Mouse (Mus musculus) left cerebral cortex, adult 2 months (tissue): ENCODE measurements around the gene 4930518I15Rik. TPM values are rescaled to one million over a fixed set of nuclear protein-coding genes. Genes with fewer than 3 reads are reported as not detected.
A peak's percentile ranks its signal among the peaks of the same experiment; 100 is the strongest.
"Not testable (repeated sequence)": the region's sequence is repeated elsewhere in the genome, so short reads cannot be mapped to it uniquely, and the experiment has no call there.

Source experiments
- DNase-seq, 2 experiments: peaks; one replicate each; pipeline ENCODE4 v3.0.0; 2021 to 2022; ENCODE audit warnings: low spot score in 2 of 2, mixed read lengths in 1 of 2; ENCODE audit errors: extremely low spot score in 1 of 2
- H3K27ac ChIP-seq: fragments of 200-600 bp; 2 replicates; pipeline ENCODE4 v1.8.1; 2022
- H3K4me3 ChIP-seq: fragments of 200-600 bp; 2 replicates; pipeline ENCODE4 v1.8.1; 2022
- CTCF ChIP-seq: fragments of 200-600 bp; IDR thresholded peaks from 2 replicates; pipeline ENCODE4 v1.8.1; 2022; ENCODE audit warnings: antibody characterized with exemption, mild to moderate bottlenecking, moderate library complexity
- intact Hi-C: fragments of 180-260 bp; cut with DNase I; formaldehyde crosslinking; loops from one replicate; pipeline ENCODE4 v1.15.1; 2025
- total RNA-seq, 2 experiments: library from RNA; stranded (reverse); gene quantifications; 2 replicates each; pipeline ENCODE4 v1.2.3; 2021

The 4930518I15Rik gene
- total RNA-seq, 2 experiments from 2014 or later, result 2.8 TPM

GRCm38 (mm10) chr2:156856311-156856710 is 1.4 kb downstream of the 4930518I15Rik start:
- intact Hi-C loops, result no loop called here

GRCm38 (mm10) chr2:156853999-156854771 is 3.6 kb downstream of the 4930518I15Rik start:
- peak; percentile 44 for TF ChIP-seq CTCF
- not testable (repeated sequence) for H3K27ac ChIP-seq, H3K4me3 ChIP-seq
- peak in 1 of 2 experiments; percentile 36 for DNase-seq
- intact Hi-C loops, result loop anchor here (1.0 kb wide), 1 partner anchor 45 kb away; no protein-coding TSS in a partner anchor

More at GRCm38 (mm10) chr2:156856311-156856710, 1.4 kb downstream of the 4930518I15Rik start:
- no peak overlapping the region for H3K4me3 ChIP-seq
- no peak overlapping the region for H3K27ac ChIP-seq
- no peak for DNase-seq
- TF ChIP-seq CTCF, result no peak

- DNase-seq, H3K27ac ChIP-seq, intact Hi-C loops, H3K4me3 ChIP-seq: not testable (repeated sequence)
These were observed 4.2 kb downstream of the 4930518I15Rik start for GRCm38 (mm10) chr2:156853584-156853983.

GRCm38 (mm10) chr2:156850505-156850904 is 7.2 kb downstream of the 4930518I15Rik start:
- no peak for TF ChIP-seq CTCF
- intact Hi-C loops, result no loop called here
- no peak for DNase-seq
- H3K4me3 ChIP-seq, result no peak overlapping the region
- no peak overlapping the region for H3K27ac ChIP-seq

GRCm38 (mm10) chr2:156848526-156849182 is 9.1 kb downstream of the 4930518I15Rik start:
- Histone ChIP-seq H3K4me3 (no peak overlapping the region), H3K27ac (no peak overlapping the region)
- no peak for TF ChIP-seq CTCF
- intact Hi-C loops, result no loop called here
- DNase-seq, result no peak

GRCm38 (mm10) chr2:156847653-156848052 is 10.1 kb downstream of the 4930518I15Rik start:
- no peak for DNase-seq
- no peak for TF ChIP-seq CTCF
- Histone ChIP-seq H3K27ac (no peak overlapping the region), H3K4me3 (no peak overlapping the region)
- intact Hi-C loops, result no loop called here

GRCm38 (mm10) chr2:156844715-156845114 is 13.0 kb downstream of the 4930518I15Rik start:
- no peak for DNase-seq
- intact Hi-C loops, result no loop called here
- no peak for TF ChIP-seq CTCF

GRCm38 (mm10) chr2:156843331-156843730 is 14.4 kb downstream of the 4930518I15Rik start:
- intact Hi-C loops, result no loop called here
- no peak for DNase-seq
- TF ChIP-seq CTCF, result no peak

More at GRCm38 (mm10) chr2:156844715-156845114, 13.0 kb downstream of the 4930518I15Rik start:
- H3K27ac ChIP-seq, result no peak overlapping the region
- no peak overlapping the region for H3K4me3 ChIP-seq

GRCm38 (mm10) chr2:156842711-156843110 is 15.0 kb downstream of the 4930518I15Rik start:
- DNase-seq, result no peak
- intact Hi-C loops, result no loop called here
- H3K27ac ChIP-seq, result no peak overlapping the region
- no peak overlapping the region for H3K4me3 ChIP-seq
- TF ChIP-seq CTCF, result no peak

More at GRCm38 (mm10) chr2:156843331-156843730, 14.4 kb downstream of the 4930518I15Rik start:
- Histone ChIP-seq H3K4me3 (no peak overlapping the region), H3K27ac (no peak overlapping the region)

- peak in 1 of 2 experiments; percentile 26 for DNase-seq
- Histone ChIP-seq H3K4me3 (no peak overlapping the region), H3K27ac (no peak overlapping the region)
- TF ChIP-seq CTCF, result no peak
- intact Hi-C loops, result no loop called here
These were observed 15.7 kb downstream of the 4930518I15Rik start for GRCm38 (mm10) chr2:156841841-156842706.

GRCm38 (mm10) chr2:156841028-156841840 is 16.5 kb downstream of the 4930518I15Rik start:
- Histone ChIP-seq H3K4me3 (peak overlapping the region; percentile 50), H3K27ac (no peak overlapping the region)
- intact Hi-C loops, result no loop called here
- DNase-seq, result peak; percentile 34 to 63
- no peak for TF ChIP-seq CTCF
